Comparison of ENCODE assay signal across 8 mouse cellular contexts in genomic region chr2:72285888-72286661, GRCm38 (mm10). TPM values are rescaled to one million over a fixed set of nuclear protein-coding genes. Genes with fewer than 3 reads are reported as not detected.
A peak's percentile ranks its signal among the peaks of the same experiment; 100 is the strongest.
DNase-seq lines count a peak whose midpoint lies in the region; ATAC-seq and TF ChIP-seq lines count a peak whose summit lies in the region.

No protein-coding gene starts in this region.

- peak overlapping the region; percentile 100 for H3K4me2 ChIP-seq in forebrain, embryonic 15.5 days (replicated peaks)
- H3K4me2 ChIP-seq in intestine, postnatal 0 days (replicated peaks; ENCODE audit: low read depth), result peak overlapping the region; percentile 78
- H3K4me2 ChIP-seq in lung, postnatal 0 days (replicated peaks; ENCODE audit: low read depth, low read length), result peak overlapping the region; percentile 71

- no peak for TF ChIP-seq CTCF in thymus, adult 2 months (IDR thresholded peaks at IDR 0.05; ENCODE audit: borderline replicate concordance, control insufficient read depth, extremely low read depth, insufficient read depth, low read length, poor library complexity)
- no peak for TF ChIP-seq CTCF in intestine, postnatal 0 days (IDR thresholded peaks at IDR 0.05; ENCODE audit: low read depth)
- TF ChIP-seq CTCF in lung, postnatal 0 days (IDR thresholded peaks at IDR 0.05), result no peak

- H3K9me3 ChIP-seq in forebrain, embryonic 15.5 days, result no peaks in the 10 kb centered on the region
- no peaks in the 10 kb centered on the region for H3K9me3 ChIP-seq in intestine, postnatal 0 days (ENCODE audit: control insufficient read depth)
- H3K9me3 ChIP-seq in lung, postnatal 0 days (ENCODE audit: low read length), result no peaks in the 10 kb centered on the region

- peak overlapping the region; percentile 74 for H3K9ac ChIP-seq in forebrain, embryonic 15.5 days (replicated peaks)
- peak overlapping the region; percentile 98 for H3K9ac ChIP-seq in intestine, postnatal 0 days (ENCODE audit: low read depth, low read length)
- peak overlapping the region; percentile 92 for H3K9ac ChIP-seq in lung, postnatal 0 days (replicated peaks; ENCODE audit: low read depth)

- no peaks in the 10 kb centered on the region for H3K36me3 ChIP-seq in thymus, adult 2 months (ENCODE audit: control insufficient read depth, insufficient read depth, low read length)
- H3K36me3 ChIP-seq in forebrain, embryonic 15.5 days, result no peaks in the 10 kb centered on the region
- H3K36me3 ChIP-seq in intestine, postnatal 0 days (ENCODE audit: control insufficient read depth, insufficient read depth), result no peaks in the 10 kb centered on the region
- no peaks in the 10 kb centered on the region for H3K36me3 ChIP-seq in lung, postnatal 0 days (ENCODE audit: insufficient read depth, low read length)

- H3K4me3 ChIP-seq in thymus, adult 2 months (ENCODE audit: control insufficient read depth, insufficient read depth, low read length), result peak overlapping the region; percentile 58
- H3K4me3 ChIP-seq in forebrain, embryonic 15.5 days, result peak overlapping the region; percentile 83
- peak overlapping the region; percentile 93 for H3K4me3 ChIP-seq in intestine, postnatal 0 days (ENCODE audit: low read depth, low read length)
- H3K4me3 ChIP-seq in lung, postnatal 0 days (ENCODE audit: low read depth, low read length), result peak overlapping the region; percentile 87

- ATAC-seq in forebrain, embryonic 15.5 days (replicated peaks), result peak; percentile 77
- ATAC-seq in intestine, postnatal 0 days, result peak; percentile 48
- ATAC-seq in lung, postnatal 0 days, result peak; percentile 68

- H3K27me3 ChIP-seq in thymus, adult 2 months (ENCODE audit: control insufficient read depth, insufficient read depth, low read length), result peaks cover 5% of the 10 kb centered on the region; the same call in 1 of the 2 replicates
- no peaks in the 10 kb centered on the region for H3K27me3 ChIP-seq in forebrain, embryonic 15.5 days
- H3K27me3 ChIP-seq in intestine, postnatal 0 days (replicated peaks; ENCODE audit: control insufficient read depth, insufficient read depth, low read length), result no peaks in the 10 kb centered on the region
- no peaks in the 10 kb centered on the region for H3K27me3 ChIP-seq in lung, postnatal 0 days (replicated peaks; ENCODE audit: insufficient read depth, low read length)

- H3K27ac ChIP-seq in thymus, adult 2 months (ENCODE audit: control insufficient read depth, insufficient read depth, low read length), result no peak overlapping the region
- no peak overlapping the region for H3K27ac ChIP-seq in forebrain, embryonic 15.5 days (replicated peaks)
- H3K27ac ChIP-seq in intestine, postnatal 0 days (ENCODE audit: low read depth, low read length), result peak overlapping the region; percentile 86
- H3K27ac ChIP-seq in lung, postnatal 0 days (ENCODE audit: low read length), result peak overlapping the region; percentile 94

- TF ChIP-seq EP300 in lung, postnatal 0 days (IDR thresholded peaks at IDR 0.05), result no peak

- no peak for DNase-seq in thymus, adult 2 months
- DNase-seq in thymus, postnatal 4 days, result no peak
- DNase-seq in c-Kit-positive CD71-positive TER-119-positive erythroid progenitor cells, embryonic 14.5 days (ENCODE audit: low spot score), result peak; percentile 45
- DNase-seq in lung, postnatal 0 days (ENCODE audit: low spot score), result peak; percentile 63
- DNase-seq in spleen, postnatal 10 days (ENCODE audit: low spot score in 2 of 2), result peak; percentile 54 to 78
- DNase-seq in layer of hippocampus, postnatal 10 days (ENCODE audit: low spot score in 2 of 2), result no peak

- WGBS in thymus, adult 2 months, result 2% methylated on average over 60 of the region's 60 CpGs
- WGBS in forebrain, embryonic 15.5 days, result 2% methylated on average over 49 of the region's 60 CpGs
- under 1% methylated on average over 49 of the region's 60 CpGs for WGBS in intestine, postnatal 0 days
- 3% methylated on average over 41 of the region's 60 CpGs for WGBS in lung, postnatal 0 days

- no peak for TF ChIP-seq POLR2A in thymus, adult 2 months (IDR thresholded peaks at IDR 0.05; ENCODE audit: control insufficient read depth, extremely low read depth, insufficient read depth, low read length, poor library complexity)

- peaks cover 13% of the 10 kb centered on the region for H3K4me1 ChIP-seq in thymus, adult 2 months (replicated peaks; ENCODE audit: control insufficient read depth, insufficient read depth, low read length)
- peaks cover 10% of the 10 kb centered on the region; the same call in 1 of the 2 replicates for H3K4me1 ChIP-seq in forebrain, embryonic 15.5 days
- H3K4me1 ChIP-seq in intestine, postnatal 0 days (replicated peaks; ENCODE audit: control insufficient read depth, insufficient read depth, low read length), result 0 out of 2 replicates have a peak, but pooled peaks cover 8% of the 10 kb centered on the region
- H3K4me1 ChIP-seq in lung, postnatal 0 days (ENCODE audit: insufficient read depth, low read depth, low read length), result peaks cover 14% of the 10 kb centered on the region

RNA-seq across cellular contexts. Expression of gene Map3k20, which starts 0.6 kb away (rescaled TPM):
- 7.5 and 8.3 TPM in 2 replicates for polyA plus RNA-seq in thymus, adult 2 months (2012; rRNA removed)
- 3.9 and 4.7 TPM in 2 replicates for polyA plus RNA-seq in forebrain, embryonic 15.5 days (2015; fragmentation: Nextera tagmentation; extraction: Ambion mirVana)
- 9.0 and 9.6 TPM in 2 replicates for polyA plus RNA-seq in intestine, postnatal 0 days (2015; fragmentation: Nextera tagmentation; extraction: Ambion mirVana)
- polyA plus RNA-seq in lung, postnatal 0 days (2015; fragmentation: Nextera tagmentation; extraction: Ambion mirVana), result 18.5 and 19.4 TPM in 2 replicates
- total RNA-seq in layer of hippocampus, postnatal 10 days (2021), result 10 to 100 TPM; 14.3 to 16.5 TPM

Comparison
In these comparisons a context has a peak if more than half of its experiments do, and no peak if none do; other contexts are left out.
1. DNase-seq: peak in c-Kit-positive CD71-positive TER-119-positive erythroid progenitor cells, embryonic 14.5 days (single experiment), lung, postnatal 0 days (single experiment) and spleen, postnatal 10 days (2 of 2); none in thymus, adult 2 months (single experiment), thymus, postnatal 4 days (single experiment) and layer of hippocampus, postnatal 10 days (0 of 2).
2. H3K27ac ChIP-seq: peak in intestine, postnatal 0 days (single experiment) and lung, postnatal 0 days (single experiment); none in thymus, adult 2 months (single experiment) and forebrain, embryonic 15.5 days (single experiment).
3. Peak in every context shown above with its lines, with median percentiles within 50 percentile points of each other: H3K4me3 ChIP-seq, ATAC-seq, H3K4me2 ChIP-seq and H3K9ac ChIP-seq.